Mouse (Mus musculus) T-helper 17 cell (primary cell): ENCODE measurements around the gene Dbi.

Source experiments
- in situ Hi-C, 2 experiments: fragments of 300-600 bp; cut with MboI, MseI; formaldehyde crosslinking; loops; 1 replicate in 1 of 2; 2 replicates in 1 of 2; pipeline ENCODE4 v1.15.1; 2025; ENCODE audit warnings: high pct_unique_total_duplicates in 2 of 2

Gene Dbi

DNA sequence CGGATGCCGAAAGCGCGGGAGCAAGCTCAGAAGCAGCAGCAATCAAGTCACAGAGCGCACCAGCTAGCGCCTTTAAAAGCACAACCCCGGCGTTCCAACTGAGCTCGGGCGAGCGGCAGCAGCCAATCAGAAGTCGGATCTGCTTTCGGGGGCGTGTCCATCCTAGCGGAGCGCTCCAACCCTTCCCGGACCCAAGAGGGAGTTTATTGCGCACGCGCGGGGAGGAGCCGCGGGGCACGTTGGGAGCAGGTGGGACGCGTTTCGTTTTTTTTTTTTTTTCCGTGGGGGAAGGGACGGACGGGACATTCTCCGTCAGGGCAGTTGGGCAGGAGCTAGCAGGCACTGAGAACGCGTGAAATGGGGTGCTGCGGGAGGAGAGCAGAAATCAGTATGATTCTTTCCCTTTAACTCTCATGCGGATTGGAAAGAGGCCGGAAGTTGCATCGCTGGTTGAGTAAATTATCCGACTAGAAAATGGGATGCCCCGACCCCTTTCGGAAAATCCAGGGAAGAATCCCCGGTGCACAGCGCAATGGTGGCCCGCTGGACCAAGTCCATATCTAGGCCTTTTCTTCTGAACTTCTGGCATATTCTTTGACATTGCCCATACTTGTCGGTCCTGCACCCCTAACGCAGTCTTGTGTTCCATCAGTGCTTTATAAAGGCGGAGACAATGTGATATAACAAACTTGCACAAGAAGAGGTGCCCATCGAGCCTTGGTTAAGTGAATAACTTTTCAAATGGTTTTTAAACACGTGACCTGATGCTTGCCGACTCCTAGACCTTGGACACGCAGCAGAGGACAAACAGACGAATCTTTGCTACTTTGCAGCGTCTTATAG lies at the start of gene Dbi, which contains the start of gene 3110009E18Rik:
Gene Dbi, minus strand, starts transcription at position 110 of the 843 bp plus-strand sequence.
Gene 3110009E18Rik, plus strand, starts transcription at position 219 of the 843 bp plus-strand sequence.
- in situ Hi-C loops = no loop called here

DNA sequence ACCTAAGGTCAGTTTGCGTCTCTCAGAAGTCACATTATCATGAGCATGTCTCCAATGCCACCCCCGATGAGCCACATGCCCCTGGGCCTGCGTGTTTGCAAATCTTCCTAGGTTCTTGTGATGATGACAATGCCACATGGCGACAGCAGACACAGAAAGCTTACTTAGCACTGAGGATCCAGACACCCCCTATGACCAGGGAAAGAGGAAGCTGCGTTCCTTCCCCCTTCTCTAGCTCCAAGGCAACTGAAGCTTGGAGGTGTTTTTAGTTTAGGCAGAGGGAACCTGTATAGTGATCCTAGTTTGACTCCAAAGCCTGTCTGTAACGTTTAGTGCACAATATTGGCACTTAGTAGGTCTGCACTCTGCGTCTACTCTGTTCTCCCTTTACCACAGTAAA lies 49.4 kb upstream of the Dbi start:
- in situ Hi-C loops = loop anchor here (10.0 kb wide), 2 partner anchors 374 to 384 kb away; no protein-coding TSS in a partner anchor

DNA sequence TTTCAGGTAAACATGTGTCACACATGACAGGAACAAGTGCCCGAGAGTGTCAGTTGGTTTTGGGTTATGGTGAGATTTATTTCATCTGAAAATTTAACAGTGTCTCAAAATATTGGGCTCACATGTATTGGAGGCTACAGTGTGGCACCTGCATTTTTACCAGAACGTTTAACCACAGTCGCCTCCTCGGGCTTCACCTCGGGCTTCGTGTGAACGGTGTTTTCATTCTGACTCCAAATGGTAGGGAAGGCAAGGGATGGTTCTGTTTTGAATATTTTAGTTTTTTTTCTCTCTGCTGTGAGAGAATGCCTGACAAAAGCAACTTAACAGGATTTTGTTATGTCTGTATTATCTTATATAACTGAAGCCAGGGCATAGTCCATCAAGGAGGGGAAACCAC lies 47.8 kb upstream of the Dbi start:
- in situ Hi-C loops = no loop called here

GRCm38 (mm10) chr1:120168016-120168415 lies 47.1 kb upstream of the Dbi start:
- in situ Hi-C loops = no loop called here

DNA sequence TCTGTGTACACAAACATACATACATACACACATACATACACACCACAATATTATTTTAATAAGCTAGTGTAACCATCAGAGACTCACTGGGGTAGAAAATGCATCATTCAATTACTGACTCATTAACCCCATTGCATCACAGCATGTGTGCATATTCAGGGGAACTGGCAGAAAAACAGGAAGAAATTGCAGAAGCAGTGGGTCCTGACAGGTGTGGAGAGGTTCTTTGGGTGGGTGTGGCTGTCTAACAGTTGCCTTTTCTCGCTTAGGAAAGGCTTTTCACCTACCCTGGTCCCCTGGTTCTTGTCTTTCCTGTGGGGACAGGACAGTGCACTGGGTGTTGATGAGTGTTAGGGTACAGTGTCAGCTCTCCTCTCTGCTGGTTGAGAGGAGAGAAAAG lies 41.7 kb upstream of the Dbi start:
- in situ Hi-C loops = no loop called here

DNA sequence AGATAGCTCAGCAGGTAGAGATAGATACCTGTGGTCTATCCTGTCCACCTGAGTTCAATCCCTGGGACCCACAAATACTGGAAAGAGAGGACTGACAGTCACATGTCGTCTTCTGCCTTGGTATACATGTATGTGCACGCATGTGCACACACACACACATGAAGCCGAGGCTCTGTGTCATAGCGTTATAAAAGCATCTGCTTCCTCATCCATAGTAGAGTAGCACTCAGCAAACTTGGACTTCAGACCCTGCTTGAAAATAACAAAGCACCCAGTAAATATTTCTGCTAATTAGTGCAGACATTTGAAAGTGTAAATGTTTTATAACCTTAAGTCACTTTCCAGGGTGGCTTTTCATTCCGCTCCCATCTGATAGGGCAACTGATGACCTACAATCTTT lies 40.6 kb upstream of the Dbi start:
- in situ Hi-C loops = no loop called here

GRCm38 (mm10) chr1:120158474-120159127 lies 37.7 kb upstream of the Dbi start:
- in situ Hi-C loops = loop anchor here in 1 of 2 experiments (5.0 kb wide), 1 partner anchor 1626 kb away; no protein-coding TSS in a partner anchor

DNA sequence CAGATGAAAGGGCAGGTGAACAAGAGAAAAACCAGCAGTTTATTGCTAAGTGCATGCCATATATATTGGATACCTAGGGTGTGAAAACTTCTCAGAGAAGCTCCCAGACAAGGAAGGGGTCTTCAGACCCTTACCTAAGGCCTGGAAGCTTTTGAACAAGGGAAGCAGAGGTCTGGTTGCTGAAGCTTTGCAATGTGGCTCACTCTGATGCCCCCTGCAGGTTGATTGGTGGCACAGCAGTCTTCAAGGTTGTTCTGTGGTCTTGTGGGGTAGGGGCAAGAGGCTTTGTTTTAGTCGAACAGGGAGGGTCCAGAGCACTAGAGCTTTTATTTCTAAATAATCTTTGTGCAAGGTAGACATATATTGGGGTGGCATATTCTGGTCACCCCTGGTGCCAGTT lies 34.4 kb upstream of the Dbi start:
- in situ Hi-C loops = loop anchor here in 1 of 2 experiments (5.0 kb wide), 1 partner anchor 1623 kb away; no protein-coding TSS in a partner anchor

GRCm38 (mm10) chr1:120154232-120154631 lies 33.4 kb upstream of the Dbi start:
- in situ Hi-C loops = loop anchor here in 1 of 2 experiments (5.0 kb wide), 1 partner anchor 52 kb away; no protein-coding TSS in a partner anchor

- in situ Hi-C loops = no loop called here
Measured at GRCm38 (mm10) chr1:120146994-120147393, 26.1 kb upstream of the Dbi start.

- in situ Hi-C loops = no loop called here
Measured at GRCm38 (mm10) chr1:120145527-120146216, 24.8 kb upstream of the Dbi start.

GRCm38 (mm10) chr1:120142551-120142950 lies 21.7 kb upstream of the Dbi start:
- in situ Hi-C loops = no loop called here

GRCm38 (mm10) chr1:120140144-120140693 lies 19.3 kb upstream of the Dbi start:
- in situ Hi-C loops = no loop called here

DNA sequence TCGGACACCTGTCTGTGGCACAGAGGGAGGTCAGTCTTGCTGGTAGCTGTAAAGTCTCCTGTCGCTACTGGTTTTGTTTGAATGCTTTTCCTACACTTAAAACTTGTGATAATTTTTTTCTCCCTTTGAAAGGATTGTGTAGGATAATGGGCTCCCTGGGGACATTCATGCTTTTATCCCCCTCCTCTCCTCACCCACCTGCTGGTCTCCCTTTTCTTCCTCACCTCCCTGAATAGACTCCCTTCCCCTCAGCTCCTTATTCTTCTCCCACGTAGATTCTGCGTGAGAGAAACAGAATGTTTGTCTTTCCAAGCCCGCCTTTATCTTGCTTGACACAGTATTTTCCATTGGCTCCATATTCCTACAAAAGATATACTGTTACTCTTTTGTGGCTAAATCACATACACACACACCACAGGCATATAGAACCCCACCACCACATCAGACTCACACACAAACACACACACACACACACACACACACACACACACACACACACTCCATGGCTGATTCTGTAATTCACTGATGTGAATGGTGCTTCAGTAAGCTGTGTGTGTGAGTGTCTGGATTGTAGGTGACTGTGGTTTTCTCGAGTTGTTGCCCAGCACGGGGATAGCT lies 18.2 kb upstream of the Dbi start:
- in situ Hi-C loops = loop anchor here in 1 of 2 experiments (10.0 kb wide), 1 partner anchor 1186 kb away; no protein-coding TSS in a partner anchor

GRCm38 (mm10) chr1:120135934-120136786 lies 15.3 kb upstream of the Dbi start:
- in situ Hi-C loops = loop anchor here in 1 of 2 experiments (10.0 kb wide), 1 partner anchor 1189 kb away; no protein-coding TSS in a partner anchor

DNA sequence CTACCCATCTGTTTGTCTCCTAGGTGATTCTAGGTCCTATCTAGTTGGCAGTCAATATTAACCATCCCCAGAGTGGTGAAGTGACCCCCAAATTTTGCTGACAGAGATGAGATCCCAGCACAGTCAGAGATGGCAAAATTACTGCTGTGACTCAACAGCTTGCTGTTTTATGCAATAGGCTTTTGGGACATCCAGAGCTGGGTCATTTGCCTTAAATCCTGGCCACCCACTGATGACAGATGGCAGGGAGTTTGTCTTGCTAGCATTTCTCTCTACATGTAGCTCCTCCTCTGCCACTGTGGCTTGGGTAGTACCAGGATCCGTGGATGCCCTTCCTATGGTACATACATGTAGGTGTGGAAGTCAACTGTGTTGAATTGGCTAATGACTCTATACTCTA lies 11.5 kb upstream of the Dbi start:
- in situ Hi-C loops = loop anchor here in 1 of 2 experiments (10.0 kb wide), 1 partner anchor 1192 kb away; no protein-coding TSS in a partner anchor

- in situ Hi-C loops = no loop called here
Measured at GRCm38 (mm10) chr1:120126318-120126717, 5.4 kb upstream of the Dbi start.

GRCm38 (mm10) chr1:120125471-120125870 lies 4.6 kb upstream of the Dbi start:
- in situ Hi-C loops = no loop called here

DNA sequence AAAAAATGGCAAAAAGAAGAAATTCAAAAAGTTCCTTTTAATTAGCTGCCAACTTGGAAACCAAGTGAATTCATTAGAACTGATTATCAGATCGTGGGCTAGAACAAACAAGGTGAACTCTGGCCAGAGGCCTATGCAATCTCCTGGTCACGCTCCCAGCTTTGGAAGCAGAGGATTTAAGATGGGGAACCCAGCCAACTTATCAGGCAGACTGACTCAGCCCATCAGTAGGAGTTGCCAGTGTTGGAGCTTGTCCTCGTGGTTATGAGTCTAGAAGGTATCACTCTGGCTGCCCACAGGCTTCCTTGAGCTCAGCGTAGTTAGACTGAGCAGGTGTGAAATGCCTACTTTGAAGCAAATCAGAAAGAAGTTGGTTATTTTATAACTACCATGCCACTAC lies 4.0 kb upstream of the Dbi start:
- in situ Hi-C loops = no loop called here
